Mouse (Mus musculus): Measurements from ENCODE around the gene Alk. TPM values are rescaled to one million over a fixed set of nuclear protein-coding genes. Genes with fewer than 3 reads are reported as not detected.

Alk gene
- total and polyA plus RNA-seq, 2 experiments = not detected

- Histone ChIP-seq H3K27ac (replicated peaks; ENCODE audit: insufficient read depth, low read depth, low read length) (no peak overlapping the region), H3K36me3 (ENCODE audit: control insufficient read depth, insufficient read depth, low read length) (no peaks in the 10 kb centered on the region), H3K4me3 (ENCODE audit: insufficient read depth, low read depth, low read length) (no peak overlapping the region), H3K27me3 (ENCODE audit: control insufficient read depth, insufficient read depth, low read length) (no peaks in the 10 kb centered on the region), H3K9ac (ENCODE audit: low read depth, low read length) (no peak overlapping the region), H3K79me2 (ENCODE audit: control insufficient read depth, insufficient read depth, low read length) (no peaks in the 10 kb centered on the region), H3K4me1 (ENCODE audit: control insufficient read depth, insufficient read depth, low read length) (no peaks in the 10 kb centered on the region)
- WGBS = 82% methylated on average over 7 of the region's 7 CpGs
- DNase-seq (ENCODE audit: extremely low read depth, low read depth, low spot score) = no peak
- no peak for TF ChIP-seq CTCF (IDR thresholded peaks at IDR 0.05; ENCODE audit: low read depth, low read length)
- TF ChIP-seq POLR2A (IDR thresholded peaks at IDR 0.05; ENCODE audit: extremely low read depth, insufficient read depth, low read length) = no peak
These were observed 565.1 kb downstream of the Alk start for GRCm38 (mm10) chr17:72039176-72039948.

GRCm38 (mm10) chr17:72038371-72038770 is 566.1 kb downstream of the Alk start:
- Histone ChIP-seq H3K79me2 (ENCODE audit: control insufficient read depth, insufficient read depth, low read length) (no peaks in the 10 kb centered on the region), H3K4me3 (ENCODE audit: insufficient read depth, low read depth, low read length) (no peak overlapping the region), H3K27me3 (ENCODE audit: control insufficient read depth, insufficient read depth, low read length) (no peaks in the 10 kb centered on the region), H3K4me1 (ENCODE audit: control insufficient read depth, insufficient read depth, low read length) (no peaks in the 10 kb centered on the region), H3K9ac (ENCODE audit: low read depth, low read length) (no peak overlapping the region), H3K36me3 (ENCODE audit: control insufficient read depth, insufficient read depth, low read length) (no peaks in the 10 kb centered on the region), H3K27ac (replicated peaks; ENCODE audit: insufficient read depth, low read depth, low read length) (no peak overlapping the region)
- 87% methylated on average over 5 of the region's 5 CpGs for WGBS
- TF ChIP-seq POLR2A (IDR thresholded peaks at IDR 0.05; ENCODE audit: extremely low read depth, insufficient read depth, low read length) = no peak
- TF ChIP-seq CTCF (IDR thresholded peaks at IDR 0.05; ENCODE audit: low read depth, low read length) = no peak
- DNase-seq (ENCODE audit: extremely low read depth, low read depth, low spot score) = no peak

- Histone ChIP-seq H3K27me3 (ENCODE audit: control insufficient read depth, insufficient read depth, low read length) (no peaks in the 10 kb centered on the region), H3K9ac (ENCODE audit: low read depth, low read length) (no peak overlapping the region), H3K36me3 (ENCODE audit: control insufficient read depth, insufficient read depth, low read length) (no peaks in the 10 kb centered on the region), H3K27ac (replicated peaks; ENCODE audit: insufficient read depth, low read depth, low read length) (no peak overlapping the region), H3K79me2 (ENCODE audit: control insufficient read depth, insufficient read depth, low read length) (no peaks in the 10 kb centered on the region), H3K4me3 (ENCODE audit: insufficient read depth, low read depth, low read length) (no peak overlapping the region), H3K4me1 (ENCODE audit: control insufficient read depth, insufficient read depth, low read length) (no peaks in the 10 kb centered on the region)
- TF ChIP-seq CTCF (IDR thresholded peaks at IDR 0.05; ENCODE audit: low read depth, low read length) (no peak), POLR2A (IDR thresholded peaks at IDR 0.05; ENCODE audit: extremely low read depth, insufficient read depth, low read length) (no peak)
- no peak for DNase-seq (ENCODE audit: extremely low read depth, low read depth, low spot score)
- WGBS = 80% methylated on average over 7 of the region's 7 CpGs
These were observed 573.8 kb downstream of the Alk start for GRCm38 (mm10) chr17:72030672-72031071.

- TF ChIP-seq POLR2A (IDR thresholded peaks at IDR 0.05; ENCODE audit: extremely low read depth, insufficient read depth, low read length) = no peak
- no peak for TF ChIP-seq CTCF (IDR thresholded peaks at IDR 0.05; ENCODE audit: low read depth, low read length)
- no peak overlapping the region for H3K4me3 ChIP-seq (ENCODE audit: insufficient read depth, low read depth, low read length)
These were observed 581.1 kb downstream of the Alk start for GRCm38 (mm10) chr17:72023323-72023722.

GRCm38 (mm10) chr17:72021733-72022669 is 582.4 kb downstream of the Alk start:
- no peak overlapping the region for H3K4me3 ChIP-seq (ENCODE audit: insufficient read depth, low read depth, low read length)
- no peak overlapping the region for H3K9ac ChIP-seq (ENCODE audit: low read depth, low read length)
- no peak for DNase-seq (ENCODE audit: extremely low read depth, low read depth, low spot score)
- no peaks in the 10 kb centered on the region for H3K79me2 ChIP-seq (ENCODE audit: control insufficient read depth, insufficient read depth, low read length)
- H3K27ac ChIP-seq (replicated peaks; ENCODE audit: insufficient read depth, low read depth, low read length) = no peak overlapping the region
- TF ChIP-seq CTCF (IDR thresholded peaks at IDR 0.05; ENCODE audit: low read depth, low read length) (no peak), POLR2A (IDR thresholded peaks at IDR 0.05; ENCODE audit: extremely low read depth, insufficient read depth, low read length) (no peak)
- H3K36me3 ChIP-seq (ENCODE audit: control insufficient read depth, insufficient read depth, low read length) = no peaks in the 10 kb centered on the region
- H3K27me3 ChIP-seq (ENCODE audit: control insufficient read depth, insufficient read depth, low read length) = no peaks in the 10 kb centered on the region
- H3K4me1 ChIP-seq (ENCODE audit: control insufficient read depth, insufficient read depth, low read length) = no peaks in the 10 kb centered on the region
- 79% methylated on average over 10 of the region's 10 CpGs for WGBS

More at GRCm38 (mm10) chr17:72023323-72023722, 581.1 kb downstream of the Alk start:
- H3K27ac ChIP-seq (replicated peaks; ENCODE audit: insufficient read depth, low read depth, low read length) = no peak overlapping the region
- no peaks in the 10 kb centered on the region for H3K27me3 ChIP-seq (ENCODE audit: control insufficient read depth, insufficient read depth, low read length)
- no peaks in the 10 kb centered on the region for H3K4me1 ChIP-seq (ENCODE audit: control insufficient read depth, insufficient read depth, low read length)
- H3K79me2 ChIP-seq (ENCODE audit: control insufficient read depth, insufficient read depth, low read length) = no peaks in the 10 kb centered on the region
- H3K9ac ChIP-seq (ENCODE audit: low read depth, low read length) = no peak overlapping the region
- no peak for DNase-seq (ENCODE audit: extremely low read depth, low read depth, low spot score)
- 87% methylated on average over 9 of the region's 9 CpGs for WGBS
- no peaks in the 10 kb centered on the region for H3K36me3 ChIP-seq (ENCODE audit: control insufficient read depth, insufficient read depth, low read length)
